Comparison of ENCODE assay signal across 22 mouse cellular contexts in the genomic region with DNA sequence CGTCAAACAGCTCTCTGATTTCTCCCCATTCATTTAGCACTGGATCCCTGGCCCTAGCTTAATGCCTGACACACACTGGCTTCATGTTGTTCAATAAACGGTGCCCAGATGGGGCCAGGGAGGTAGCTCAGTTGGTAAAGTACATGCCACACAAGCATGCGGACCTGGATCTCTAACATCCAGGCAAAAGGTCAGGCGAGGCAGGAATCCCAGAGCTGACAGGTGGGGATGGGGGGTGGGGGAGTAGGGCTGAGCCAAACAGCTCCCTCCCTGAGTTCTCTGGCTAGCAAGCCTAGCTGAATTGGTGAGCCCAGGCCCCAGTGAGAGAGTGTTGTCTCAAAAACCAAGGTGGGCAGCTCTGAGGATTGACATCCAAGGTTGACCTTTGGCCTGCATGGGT. TPM values are rescaled to one million over a fixed set of nuclear protein-coding genes. Genes with fewer than 3 reads are reported as not detected.
DNase-seq lines count a peak whose midpoint lies in the region; ATAC-seq and TF ChIP-seq lines count a peak whose summit lies in the region.
"Had no signal": no experiment of that assay in that cellular context is flagged by ENCODE, and none has a peak within 500 bp of the region (broad histone marks: within the 10 kb centered on the region; RNA-seq: fewer than 3 reads in every experiment).

No protein-coding gene starts in this region.

- no peaks in the 10 kb centered on the region for H3K27me3 ChIP-seq in lung, embryonic 15.5 days

- no peaks in the 10 kb centered on the region for H3K36me3 ChIP-seq in lung, embryonic 15.5 days
- H3K36me3 ChIP-seq: heart, embryonic 13.5 days; liver, embryonic 12.5 days had no signal

- H3K4me1 ChIP-seq in lung, embryonic 15.5 days = peaks cover 46% of the 10 kb centered on the region
- peaks cover 19% of the 10 kb centered on the region for H3K4me1 ChIP-seq in olfactory bulb, adult 2 months (ENCODE audit: control insufficient read depth, insufficient read depth, low read length)

- 36% methylated on average over 4 of the region's 4 CpGs for WGBS in lung, embryonic 15.5 days
- 80% methylated on average over 4 of the region's 4 CpGs for WGBS in olfactory bulb, adult 2 months

- peak; percentile 79 for DNase-seq in heart, adult 11 months
- no peak for DNase-seq in heart, postnatal 14 days
- DNase-seq in lung, postnatal 25 days (ENCODE audit: low spot score) = no peak
- peak; percentile 77 for DNase-seq in cerebellum, adult 9-11 months
- DNase-seq in urinary bladder, adult 18-20 months (ENCODE audit: low spot score in 2 of 2) = no peak
- DNase-seq: adrenal gland, postnatal 25 days; B cell, adult 2 months; heart, postnatal 4 days; lung, postnatal 10 days; right cerebral cortex, postnatal 25 days; thymus, postnatal 4 days had no signal

- no peak overlapping the region for H3K4me3 ChIP-seq in lung, embryonic 15.5 days
- H3K4me3 ChIP-seq in olfactory bulb, adult 2 months (ENCODE audit: insufficient read depth, low read depth, low read length) = no peak overlapping the region
- H3K4me3 ChIP-seq: erythroblast, embryonic 14.5 days; heart, embryonic 13.5 days; liver, embryonic 12.5 days had no signal

- TF ChIP-seq CTCF in olfactory bulb, adult 2 months (IDR thresholded peaks at IDR 0.05; ENCODE audit: insufficient read depth, low read depth, low read length) = 0 out of 2 replicates have a peak, but pooled peaks have one; percentile 5

- H3K4me2 ChIP-seq in lung, embryonic 15.5 days = no peak overlapping the region
- H3K4me2 ChIP-seq: heart, embryonic 13.5 days; liver, embryonic 12.5 days had no signal

- intact Hi-C loops in heart, postnatal 14 days (cut with DNase I) = no loop called here

- no peak for ATAC-seq in lung, embryonic 15.5 days (ENCODE audit: borderline replicate concordance, extremely low read depth, low FRiP score, low TSS enrichment)
- ATAC-seq: forebrain, embryonic 14.5 days; inflammation-experienced regulatory T-cells, adult 6 months; liver, embryonic 12.5 days had no signal

- H3K9me3 ChIP-seq in lung, embryonic 15.5 days = no peaks in the 10 kb centered on the region
- H3K9me3 ChIP-seq: heart, embryonic 13.5 days; liver, embryonic 12.5 days had no signal

- H3K9ac ChIP-seq in lung, embryonic 15.5 days = no peak overlapping the region
- H3K9ac ChIP-seq: heart, embryonic 13.5 days; liver, embryonic 12.5 days had no signal

- peak overlapping the region; percentile 91 for H3K27ac ChIP-seq in lung, embryonic 15.5 days
- H3K27ac ChIP-seq in olfactory bulb, adult 2 months (ENCODE audit: insufficient read depth, low read depth, low read length) = no peak overlapping the region
- H3K27ac ChIP-seq: liver, embryonic 12.5 days had no signal

- TF ChIP-seq POLR2A in olfactory bulb, adult 2 months (IDR thresholded peaks at IDR 0.05; ENCODE audit: insufficient read depth, low read depth, low read length) = no peak

RNA-seq across cellular contexts. Expression of gene Rab15, which starts 5.5 kb away (rescaled TPM):
- 1 to 10 TPM in 1 of 2 experiments, under 1 TPM in 1; 0.86 to 1.8 TPM for total RNA-seq in heart, postnatal 14 days (2021)
- 38.9 and 39.8 TPM in 2 replicates for polyA plus RNA-seq in lung, embryonic 15.5 days (2015; fragmentation: Nextera tagmentation; extraction: Ambion mirVana)
- not detected in 2 replicates for polyA plus RNA-seq in olfactory bulb, adult 2 months (2012; ENCODE audit: insufficient read depth, insufficient read length, low replicate concordance, missing spikeins)
- total RNA-seq: granulocyte monocyte progenitor cell, adult 5-6 weeks; megakaryocyte-erythroid progenitor cell, adult 5-6 weeks had no signal
- polyA plus RNA-seq: erythroblast, embryonic 14.5 days; inflammation-experienced regulatory T-cells, adult 6 months had no signal

RNA-seq across cellular contexts. Expression of gene Gpx2, which starts 21.8 kb away (rescaled TPM):
- not detected for total RNA-seq in heart, postnatal 14 days (2021)
- 17.0 and 20.3 TPM in 2 replicates for polyA plus RNA-seq in lung, embryonic 15.5 days (2015; fragmentation: Nextera tagmentation; extraction: Ambion mirVana)
- not detected in 2 replicates for polyA plus RNA-seq in olfactory bulb, adult 2 months (2012; ENCODE audit: insufficient read depth, insufficient read length, low replicate concordance, missing spikeins)
- total RNA-seq: adrenal gland, postnatal 25 days; granulocyte monocyte progenitor cell, adult 5-6 weeks; heart, postnatal 4 days; megakaryocyte-erythroid progenitor cell, adult 5-6 weeks had no signal
- polyA plus RNA-seq: erythroblast, embryonic 14.5 days; forebrain, embryonic 14.5 days; inflammation-experienced regulatory T-cells, adult 6 months; kidney, embryonic 14.5 days; liver, embryonic 12.5 days; neural tube, embryonic 11.5 days had no signal

RNA-seq across cellular contexts. Expression of gene Fntb, which starts 51.8 kb away (rescaled TPM):
- total RNA-seq in heart, postnatal 14 days (2021) = 10 to 100 TPM; 15.2 to 18.9 TPM
- polyA plus RNA-seq in lung, embryonic 15.5 days (2015; fragmentation: Nextera tagmentation; extraction: Ambion mirVana) = 37.0 and 37.8 TPM in 2 replicates
- polyA plus RNA-seq in olfactory bulb, adult 2 months (2012; ENCODE audit: insufficient read depth, insufficient read length, low replicate concordance, missing spikeins) = not detected in 2 replicates

RNA-seq across cellular contexts. Expression of gene Churc1, which starts 51.8 kb away (rescaled TPM):
- 10 to 100 TPM; 81.6 to 88.1 TPM for total RNA-seq in heart, postnatal 14 days (2021)
- polyA plus RNA-seq in lung, embryonic 15.5 days (2015; fragmentation: Nextera tagmentation; extraction: Ambion mirVana) = 139 and 144 TPM in 2 replicates
- polyA plus RNA-seq in olfactory bulb, adult 2 months (2012; ENCODE audit: insufficient read depth, insufficient read length, low replicate concordance, missing spikeins) = not detected in 2 replicates

Comparison
In these comparisons a context has a peak if more than half of its experiments do, and no peak if none do; other contexts are left out.
1. DNase-seq: peak in heart, adult 11 months (single experiment) and cerebellum, adult 9-11 months (single experiment); none in heart, postnatal 14 days (0 of 2), lung, postnatal 25 days (single experiment) and urinary bladder, adult 18-20 months (0 of 2).
2. RNA of gene Gpx2, which starts 21.8 kb away (polyA plus RNA-seq): 17.0 to 20.3 TPM in lung, embryonic 15.5 days; not detected in olfactory bulb, adult 2 months; every median in the first group is over 10 times any median in the second.
3. RNA of gene Fntb, which starts 51.8 kb away (polyA plus RNA-seq): 37.0 to 37.8 TPM in lung, embryonic 15.5 days; not detected in olfactory bulb, adult 2 months; every median in the first group is over 10 times any median in the second.